Mouse (Mus musculus) thymus, postnatal 10 days (tissue): ENCODE measurements around the gene Rnf26.
A peak's percentile ranks its signal among the peaks of the same experiment; 100 is the strongest.
"Not testable (repeated sequence)": the region's sequence is repeated elsewhere in the genome, so short reads cannot be mapped to it uniquely, and the experiment has no call there.

ENCODE experiments used
- DNase-seq, 2 experiments: peaks; one replicate each; pipeline ENCODE4 v3.0.0; 2021; ENCODE audit warnings: low spot score in 2 of 2

The Rnf26 gene

GRCm38 (mm10) chr9:44125546-44126428 lies 12.5 kb upstream of the Rnf26 start:
- DNase-seq = peak; percentile 73 to 86

- no peak for DNase-seq
These were observed 11.7 kb upstream of the Rnf26 start for GRCm38 (mm10) chr9:44125026-44125425.

GRCm38 (mm10) chr9:44124317-44124716 lies 11.0 kb upstream of the Rnf26 start:
- peak in 1 of 2 experiments; percentile 37 for DNase-seq

- no peak for DNase-seq
These were observed 6.7 kb upstream of the Rnf26 start for GRCm38 (mm10) chr9:44119948-44120465.

- DNase-seq = peak in 1 of 2 experiments; percentile 73
These were observed 5.7 kb upstream of the Rnf26 start for GRCm38 (mm10) chr9:44119011-44119410.

GRCm38 (mm10) chr9:44116182-44116581 lies 2.9 kb upstream of the Rnf26 start:
- DNase-seq = no peak

GRCm38 (mm10) chr9:44115599-44115998 lies 2.3 kb upstream of the Rnf26 start:
- DNase-seq = no peak

GRCm38 (mm10) chr9:44114453-44114852 lies 1.1 kb upstream of the Rnf26 start:
- DNase-seq = no peak

- DNase-seq = not testable (repeated sequence)
These were observed 1.4 kb downstream of the Rnf26 start for GRCm38 (mm10) chr9:44111909-44112308.

GRCm38 (mm10) chr9:44109360-44110095 lies 3.8 kb downstream of the Rnf26 start:
- DNase-seq = peak; percentile 55 to 82

GRCm38 (mm10) chr9:44108269-44109055 lies 4.9 kb downstream of the Rnf26 start:
- DNase-seq = no peak

- no peak for DNase-seq
These were observed 5.6 kb downstream of the Rnf26 start for GRCm38 (mm10) chr9:44107557-44108179.

GRCm38 (mm10) chr9:44107110-44107509 lies 6.2 kb downstream of the Rnf26 start, which contains the start of gene C1qtnf5:
Gene C1qtnf5 (plus strand): TSS chr9:44107245.
- DNase-seq = no peak

- no peak for DNase-seq
These were observed 6.7 kb downstream of the Rnf26 start for GRCm38 (mm10) chr9:44106596-44106995.

GRCm38 (mm10) chr9:44106182-44106581 lies 7.1 kb downstream of the Rnf26 start:
- no peak for DNase-seq

- DNase-seq = no peak
These were observed 7.5 kb downstream of the Rnf26 start for GRCm38 (mm10) chr9:44105781-44106180.

- DNase-seq = no peak
These were observed 8.4 kb downstream of the Rnf26 start for GRCm38 (mm10) chr9:44104881-44105280.

GRCm38 (mm10) chr9:44101490-44101889 lies 11.8 kb downstream of the Rnf26 start, which contains the start of gene Mfrp:
Gene Mfrp (plus strand): TSS chr9:44101729.
- DNase-seq = no peak

- DNase-seq = no peak
These were observed 16.8 kb downstream of the Rnf26 start for GRCm38 (mm10) chr9:44096536-44096935.

GRCm38 (mm10) chr9:44095781-44096180 lies 17.5 kb downstream of the Rnf26 start:
- no peak for DNase-seq

- no peak for DNase-seq
These were observed 18.6 kb downstream of the Rnf26 start for GRCm38 (mm10) chr9:44094737-44095136.
